Mouse (Mus musculus) liver, embryonic 11.5 days (tissue): ENCODE results near the gene Kcnab3. TPM values are rescaled to one million over a fixed set of nuclear protein-coding genes. Genes with fewer than 3 reads are reported as not detected.
A peak's percentile ranks its signal among the peaks of the same experiment; 100 is the strongest.

Experiments
- ATAC-seq: fragments of 200-750 bp; cut with Nextera tagmentation; replicated peaks from 2 replicates; pipeline ENCODE4 v1.8.0; 2017; ENCODE audit warnings: moderate number of reproducible peaks, mild to moderate bottlenecking, moderate TSS enrichment, moderate library complexity; ENCODE audit not compliant: low FRiP score
- DNase-seq: peaks from one replicate; pipeline ENCODE4 v3.0.0-alpha.2; 2017; ENCODE audit warnings: low spot score
- H3K27ac ChIP-seq: fragments of 300-500 bp; sonication (generic); 2 replicates; pipeline ENCODE4 v1.5.1; 2014; ENCODE audit warnings: mild to moderate bottlenecking, low read depth, low read length, control low read depth
- H3K27me3 ChIP-seq: fragments of 300-500 bp; sonication (generic); replicated peaks from 2 replicates; pipeline ENCODE4 v1.6.1; 2014; ENCODE audit warnings: low read length, mixed read lengths; ENCODE audit not compliant: control insufficient read depth, insufficient read depth
- H3K36me3 ChIP-seq: fragments of 300-500 bp; sonication (generic); 2 replicates; pipeline ENCODE4 v1.6.1; 2014; ENCODE audit warnings: mild to moderate bottlenecking, low read length, moderate library complexity, mixed read lengths; ENCODE audit not compliant: control insufficient read depth, insufficient read depth
- H3K4me1 ChIP-seq: fragments of 300-500 bp; sonication (generic); replicated peaks from 2 replicates; pipeline ENCODE4 v1.6.1; 2014; ENCODE audit warnings: low read length, mixed read lengths; ENCODE audit not compliant: control insufficient read depth, insufficient read depth
- H3K4me2 ChIP-seq: fragments of 300-500 bp; sonication (generic); 2 replicates; pipeline ENCODE4 v1.6.1; 2014; ENCODE audit warnings: mild to moderate bottlenecking, control low read depth, moderate library complexity
- H3K4me3 ChIP-seq: fragments of 300-500 bp; sonication (generic); 2 replicates; pipeline ENCODE4 v1.5.1; 2014; ENCODE audit warnings: low read depth, low read length, control low read depth
- H3K9ac ChIP-seq: fragments of 300-500 bp; sonication (generic); 2 replicates; pipeline ENCODE4 v1.6.1; 2014; ENCODE audit warnings: low read depth, low read length, control low read depth
- H3K9me3 ChIP-seq: fragments of 300-500 bp; sonication (generic); 2 replicates; pipeline ENCODE4 v1.6.1; 2016; ENCODE audit warnings: low read length, inconsistent platforms, mixed read lengths; ENCODE audit not compliant: control insufficient read depth
- WGBS: fragments of 180-500 bp; shearing (Covaris S2); extraction: QIAGEN DNeasy Blood & Tissue Kit; methylation state at CpG from one replicate; pipeline ENCODE4 v1.1.7; 2014; 5-methylcytosine and 5-hydroxymethylcytosine counted together
- polyA plus RNA-seq: library from polyadenylated mRNA; unstranded; fragments of >200 nt; fragmentation: Nextera tagmentation; extraction: Ambion mirVana; gene quantifications from 2 replicates; pipeline ENCODE4 v1.2.1, GENCODE M21; 2014

Kcnab3 gene
- polyA plus RNA-seq, 1 experiment from 2014 or later, result 0.52 TPM

GRCm38 (mm10) chr11:69326408-69327156 lies 524 bp downstream of the Kcnab3 start:
- peaks cover 41% of the 10 kb centered on the region for H3K4me1 ChIP-seq
- H3K36me3 ChIP-seq, result no peaks in the 10 kb centered on the region
- no peak overlapping the region; the same call in 1 of the 2 replicates for H3K27ac ChIP-seq
- peaks cover 48% of the 10 kb centered on the region for H3K27me3 ChIP-seq
- peak overlapping the region; percentile 100 for H3K4me2 ChIP-seq
- H3K9ac ChIP-seq, result peak overlapping the region; percentile 64
- no peaks in the 10 kb centered on the region for H3K9me3 ChIP-seq
- DNase-seq (no peak), ATAC-seq (no peak)
- peak overlapping the region; percentile 64 for H3K4me3 ChIP-seq
- 1% methylated on average over 45 of the region's 45 CpGs for WGBS

DNA sequence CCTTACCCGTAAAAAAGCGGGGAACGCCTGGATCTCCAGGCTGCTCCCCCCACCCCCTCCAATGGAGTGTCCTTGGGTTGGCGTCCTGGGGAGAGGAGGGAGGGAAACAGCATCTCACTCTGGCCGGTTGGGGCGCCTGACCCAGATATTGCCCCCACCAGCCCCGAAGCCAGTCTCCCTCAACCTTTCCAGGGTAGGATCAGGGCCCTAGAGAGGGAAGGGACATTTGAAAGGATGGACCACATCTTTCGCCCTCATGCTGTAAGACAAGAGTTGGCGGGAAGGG lies 1.0 kb downstream of the Kcnab3 start:
- H3K4me1 ChIP-seq, result peaks cover 43% of the 10 kb centered on the region
- H3K27me3 ChIP-seq, result peaks cover 51% of the 10 kb centered on the region
- 0 out of 2 replicates have a peak overlapping the region, but pooled peaks have one; percentile 100 for H3K4me2 ChIP-seq
- WGBS, result 19% methylated on average over 9 of the region's 9 CpGs
- no peak overlapping the region for H3K27ac ChIP-seq
- H3K9ac ChIP-seq, result no peak overlapping the region
- peak overlapping the region; percentile 64; the same call in 1 of the 2 replicates for H3K4me3 ChIP-seq
- H3K36me3 ChIP-seq, result no peaks in the 10 kb centered on the region
- DNase-seq (no peak), ATAC-seq (no peak)
- no peaks in the 10 kb centered on the region for H3K9me3 ChIP-seq

- Histone ChIP-seq H3K9ac (no peak overlapping the region), H3K36me3 (no peaks in the 10 kb centered on the region), H3K9me3 (no peaks in the 10 kb centered on the region), H3K27me3 (peaks cover 51% of the 10 kb centered on the region), H3K4me2 (no peak overlapping the region; the same call in 1 of the 2 replicates), H3K4me1 (peaks cover 43% of the 10 kb centered on the region), H3K4me3 (no peak overlapping the region), H3K27ac (no peak overlapping the region)
- WGBS, result 22% methylated on average over 6 of the region's 6 CpGs
- DNase-seq, result no peak
- no peak for ATAC-seq
These were observed 1.6 kb downstream of the Kcnab3 start for GRCm38 (mm10) chr11:69327648-69328047.

- Histone ChIP-seq H3K4me2 (no peak overlapping the region), H3K36me3 (no peaks in the 10 kb centered on the region), H3K27ac (no peak overlapping the region), H3K4me1 (peaks cover 47% of the 10 kb centered on the region), H3K4me3 (no peak overlapping the region), H3K9ac (no peak overlapping the region), H3K9me3 (no peaks in the 10 kb centered on the region), H3K27me3 (peaks cover 51% of the 10 kb centered on the region)
- DNase-seq, result no peak
- ATAC-seq, result no peak
- WGBS, result 85% methylated on average over 6 of the region's 6 CpGs
These were observed 2.5 kb downstream of the Kcnab3 start for GRCm38 (mm10) chr11:69328517-69328916.

DNA sequence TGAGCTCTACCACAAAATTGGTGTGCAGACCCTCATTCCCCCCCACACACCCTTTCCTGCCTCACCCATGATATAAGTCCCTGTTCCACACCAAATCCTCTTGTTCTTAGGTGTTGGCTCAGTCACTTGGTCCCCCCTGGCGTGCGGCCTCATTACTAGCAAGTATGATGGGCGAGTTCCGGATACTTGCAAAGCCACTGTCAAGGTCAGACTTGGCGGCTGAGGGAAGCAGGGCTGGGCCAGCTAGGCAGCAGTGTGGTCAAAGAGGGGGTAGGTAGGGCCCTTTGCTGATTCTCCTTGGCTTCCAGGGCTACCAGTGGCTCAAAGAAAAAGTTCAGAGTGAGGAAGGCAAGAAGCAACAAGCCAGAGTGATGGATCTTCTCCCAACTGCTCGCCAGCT lies 5.1 kb downstream of the Kcnab3 start:
- no peak for ATAC-seq
- Histone ChIP-seq H3K4me1 (peaks cover 39% of the 10 kb centered on the region), H3K4me2 (peak overlapping the region; percentile 79), H3K4me3 (peak overlapping the region; percentile 54; the same call in 1 of the 2 replicates), H3K27me3 (peaks cover 51% of the 10 kb centered on the region), H3K27ac (no peak overlapping the region), H3K36me3 (no peaks in the 10 kb centered on the region), H3K9me3 (no peaks in the 10 kb centered on the region), H3K9ac (no peak overlapping the region)
- WGBS, result 79% methylated on average over 6 of the region's 6 CpGs
- no peak for DNase-seq

DNA sequence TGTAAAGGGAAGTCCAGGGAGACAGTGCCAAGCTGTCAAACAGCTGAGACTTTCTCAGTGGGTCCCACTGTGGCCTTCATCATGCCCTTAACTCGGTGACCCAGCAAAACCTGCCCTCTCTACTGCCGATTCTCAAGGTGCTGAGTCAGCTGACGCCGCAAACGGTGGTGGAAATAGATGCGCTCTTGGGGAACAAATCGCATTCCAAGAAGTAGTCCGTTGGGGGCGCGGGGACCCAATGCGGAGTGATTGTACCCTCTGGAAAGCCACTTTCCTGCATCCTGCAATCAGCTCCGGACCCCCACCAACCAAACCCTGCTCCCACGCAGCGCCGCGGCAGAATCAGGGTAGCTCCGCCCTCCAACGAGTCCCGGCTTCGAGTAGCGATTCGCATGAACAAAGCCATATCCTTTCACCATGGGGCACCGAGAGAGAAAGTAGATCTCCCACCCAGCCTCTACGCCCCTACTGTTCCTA lies 5.9 kb downstream of the Kcnab3 start:
- Histone ChIP-seq H3K27ac (no peak overlapping the region), H3K4me3 (peak overlapping the region; percentile 54), H3K4me1 (peaks cover 32% of the 10 kb centered on the region), H3K9ac (peak overlapping the region; percentile 60), H3K9me3 (no peaks in the 10 kb centered on the region), H3K4me2 (peak overlapping the region; percentile 79), H3K27me3 (peaks cover 43% of the 10 kb centered on the region), H3K36me3 (no peaks in the 10 kb centered on the region)
- WGBS, result 1% methylated on average over 24 of the region's 24 CpGs
- DNase-seq (peak; percentile 59), ATAC-seq (no peak)

- Histone ChIP-seq H3K36me3 (no peaks in the 10 kb centered on the region), H3K9ac (no peak overlapping the region; the same call in 1 of the 2 replicates), H3K27ac (no peak overlapping the region), H3K4me3 (no peak overlapping the region), H3K4me1 (peaks cover 28% of the 10 kb centered on the region), H3K4me2 (peak overlapping the region; percentile 79), H3K27me3 (peaks cover 35% of the 10 kb centered on the region), H3K9me3 (no peaks in the 10 kb centered on the region)
- no peak for ATAC-seq
- DNase-seq, result no peak
- 32% methylated on average over 8 of the region's 8 CpGs for WGBS
These were observed 6.7 kb downstream of the Kcnab3 start for GRCm38 (mm10) chr11:69332713-69333253.

- no peak overlapping the region for H3K27ac ChIP-seq
- H3K4me2 ChIP-seq, result peak overlapping the region; percentile 40
- no peaks in the 10 kb centered on the region for H3K36me3 ChIP-seq
- H3K27me3 ChIP-seq, result peaks cover 30% of the 10 kb centered on the region
- H3K9me3 ChIP-seq, result no peaks in the 10 kb centered on the region
- no peak overlapping the region for H3K9ac ChIP-seq
- H3K4me3 ChIP-seq, result no peak overlapping the region
- WGBS, result 30% methylated on average over 3 of the region's 3 CpGs
- peak; percentile 87 for ATAC-seq
- DNase-seq, result no peak
- H3K4me1 ChIP-seq, result peaks cover 28% of the 10 kb centered on the region
These were observed 7.9 kb downstream of the Kcnab3 start for GRCm38 (mm10) chr11:69333922-69334321.

GRCm38 (mm10) chr11:69334796-69335195 lies 8.7 kb downstream of the Kcnab3 start:
- no peak overlapping the region for H3K4me3 ChIP-seq
- no peak for DNase-seq
- WGBS, result 65% methylated on average over 4 of the region's 4 CpGs
- no peak overlapping the region for H3K4me2 ChIP-seq
- H3K36me3 ChIP-seq, result no peaks in the 10 kb centered on the region
- no peak overlapping the region for H3K9ac ChIP-seq
- no peaks in the 10 kb centered on the region for H3K9me3 ChIP-seq
- H3K4me1 ChIP-seq, result peaks cover 28% of the 10 kb centered on the region
- peaks cover 32% of the 10 kb centered on the region for H3K27me3 ChIP-seq
- ATAC-seq, result no peak
- no peak overlapping the region for H3K27ac ChIP-seq
